Mouse (Mus musculus) naive thymus-derived CD4-positive, alpha-beta T cell, adult 2 months (primary cell): Measurements from ENCODE around the gene Treml2.
A peak's percentile ranks its signal among the peaks of the same experiment; 100 is the strongest.

ENCODE experiments used
- DNase-seq: peaks from one replicate; pipeline ENCODE4 v3.0.0-alpha.2; 2011; ENCODE audit warnings: low read depth

Gene Treml2

DNA sequence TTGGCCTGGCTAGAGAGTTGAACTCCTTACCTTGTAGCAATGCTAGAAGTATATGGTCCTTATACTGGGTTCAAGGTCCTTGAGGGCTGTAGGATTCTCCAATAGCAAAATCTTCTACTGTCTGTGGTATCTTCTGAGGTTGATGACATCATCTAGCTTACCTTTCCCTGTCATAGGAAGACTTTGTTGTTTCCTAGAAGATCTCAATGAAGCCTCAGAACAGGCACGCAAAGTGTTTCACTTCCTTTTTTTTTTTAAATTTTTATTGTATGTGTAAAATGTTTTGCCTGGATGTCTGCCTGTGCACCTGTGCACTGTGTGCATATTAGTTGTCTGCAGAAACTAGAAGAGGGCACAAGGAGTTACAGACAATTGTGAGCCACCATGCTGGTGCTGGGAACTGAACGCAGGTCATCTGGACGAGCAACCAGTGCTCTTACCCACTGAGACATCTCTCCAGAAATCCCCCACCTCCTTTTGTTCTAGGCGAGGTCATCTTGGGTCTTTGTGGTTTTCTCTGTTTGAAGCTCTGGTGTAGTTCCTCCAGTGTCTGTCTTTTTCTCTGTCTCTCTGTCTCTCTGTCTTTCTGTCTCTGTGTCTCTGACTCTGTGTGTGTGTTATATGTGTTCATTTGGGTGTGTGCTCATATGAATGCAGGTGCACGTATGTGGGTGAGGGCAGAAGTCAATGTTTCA lies 5.7 kb upstream of the Treml2 start:
- DNase-seq: peak; percentile 61

GRCm38 (mm10) chr17:48299756-48300155 lies 458 bp downstream of the Treml2 start:
- peak; percentile 61 for DNase-seq

DNA sequence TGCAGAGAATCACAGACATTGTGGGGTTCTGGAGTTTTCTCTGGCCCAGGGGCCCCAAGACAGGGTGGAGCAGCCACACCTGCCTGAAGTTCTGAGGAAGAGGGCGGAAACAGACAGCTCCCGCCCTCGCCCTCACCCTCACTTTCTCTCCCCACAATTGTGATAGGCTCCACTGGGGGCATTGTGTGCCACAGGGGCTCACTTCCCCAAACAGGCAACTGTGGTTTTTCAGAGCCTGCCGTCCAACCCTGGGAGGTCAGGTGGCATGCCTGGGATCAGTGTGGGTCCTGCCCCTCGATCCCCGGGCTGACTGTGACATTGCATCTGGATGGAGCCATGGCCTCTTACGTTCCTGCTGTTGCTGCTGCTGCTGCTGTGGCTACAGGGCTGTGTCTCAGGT lies 901 bp downstream of the Treml2 start:
- DNase-seq: peak; percentile 70

GRCm38 (mm10) chr17:48300861-48301260 lies 1.6 kb downstream of the Treml2 start:
- DNase-seq: peak; percentile 70

GRCm38 (mm10) chr17:48301792-48302191 lies 2.5 kb downstream of the Treml2 start:
- no peak for DNase-seq

DNA sequence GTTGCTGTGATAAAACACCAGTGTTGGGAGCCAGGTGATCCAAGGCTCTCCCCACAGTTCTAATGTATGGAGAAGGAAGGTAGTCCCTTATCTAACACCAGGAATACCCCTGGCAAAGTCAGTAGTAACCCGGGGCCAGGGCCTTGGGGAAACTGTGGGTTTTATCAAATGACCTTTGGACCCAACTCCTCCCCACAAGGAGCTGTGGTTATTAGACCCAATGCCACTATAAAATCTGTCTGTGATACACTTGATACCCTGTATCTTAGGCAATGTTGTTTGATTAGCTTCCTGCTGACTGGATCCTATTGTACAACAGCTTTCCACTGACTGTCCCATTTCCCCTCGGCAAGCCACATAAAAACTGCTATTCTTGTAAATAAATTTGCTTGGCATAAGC lies 12.8 kb downstream of the Treml2 start:
- DNase-seq: no peak

DNA sequence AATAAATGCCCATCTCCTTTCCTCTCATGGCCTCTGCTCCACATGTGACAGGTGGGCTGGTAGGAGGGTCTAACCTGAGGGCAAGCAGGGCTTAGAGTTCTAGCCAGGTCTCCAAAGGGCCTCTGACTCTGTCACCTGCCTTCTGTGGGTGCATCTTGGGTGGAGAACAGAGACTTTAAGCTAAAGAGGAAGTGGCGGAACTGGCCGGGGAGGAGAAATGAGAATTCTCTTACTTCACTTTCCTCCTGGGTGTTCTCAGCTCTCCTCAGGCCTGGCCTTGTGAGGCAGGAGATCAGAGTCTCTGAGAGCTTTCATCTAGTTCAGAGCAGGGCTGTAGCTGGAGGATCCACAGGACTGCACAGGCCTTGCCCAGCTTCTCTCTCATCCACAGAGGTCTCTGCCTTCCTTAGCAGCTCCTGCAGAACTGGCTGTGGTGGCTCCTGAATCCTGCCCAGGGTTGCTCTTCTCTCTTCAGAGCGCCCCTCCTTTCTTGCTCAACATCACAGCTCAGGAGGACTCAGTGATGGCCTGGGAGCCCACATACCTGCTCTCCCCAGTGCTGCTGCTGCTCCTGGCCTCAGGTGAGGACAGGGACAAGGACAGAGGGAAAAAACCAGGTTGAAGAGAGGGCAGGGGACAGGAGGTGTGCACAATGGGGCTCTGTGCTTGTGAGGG lies 16.7 kb downstream of the Treml2 start, which contains the start of gene B430306N03Rik:
Gene B430306N03Rik (plus strand): TSS at position 237 of the 675 bp plus-strand sequence.
- peak; percentile 40 for DNase-seq

GRCm38 (mm10) chr17:48318686-48319085 lies 19.4 kb downstream of the Treml2 start:
- DNase-seq: peak; percentile 56

GRCm38 (mm10) chr17:48321279-48321678 lies 22.0 kb downstream of the Treml2 start:
- DNase-seq: no peak

DNA sequence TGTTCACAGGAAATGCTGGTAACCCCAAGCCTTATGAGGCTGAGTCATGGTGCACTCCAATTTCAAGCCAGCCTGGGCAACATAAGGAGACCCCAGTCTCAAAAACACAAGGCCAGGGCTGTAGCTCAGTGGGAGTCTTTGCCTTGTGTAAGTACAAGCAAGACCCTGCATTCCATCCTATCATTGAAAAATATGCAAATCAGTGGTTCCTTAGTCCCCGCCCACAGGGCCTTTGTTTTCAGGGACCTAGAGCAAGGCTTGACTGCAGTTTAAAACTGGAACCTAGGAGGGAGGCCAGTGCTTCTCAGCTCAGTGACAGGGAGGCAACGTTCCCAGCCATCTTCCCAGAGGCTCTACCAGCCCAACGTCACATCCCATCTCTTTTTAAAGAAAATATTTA lies 23.9 kb downstream of the Treml2 start:
- DNase-seq: no peak

- DNase-seq: no peak
These were observed 25.0 kb downstream of the Treml2 start for GRCm38 (mm10) chr17:48324258-48324657.

- no peak for DNase-seq
These were observed 25.8 kb downstream of the Treml2 start for GRCm38 (mm10) chr17:48325093-48325492.

GRCm38 (mm10) chr17:48325638-48326037 lies 26.3 kb downstream of the Treml2 start:
- DNase-seq: peak; percentile 55

GRCm38 (mm10) chr17:48326656-48327055 lies 27.4 kb downstream of the Treml2 start:
- no peak for DNase-seq

DNA sequence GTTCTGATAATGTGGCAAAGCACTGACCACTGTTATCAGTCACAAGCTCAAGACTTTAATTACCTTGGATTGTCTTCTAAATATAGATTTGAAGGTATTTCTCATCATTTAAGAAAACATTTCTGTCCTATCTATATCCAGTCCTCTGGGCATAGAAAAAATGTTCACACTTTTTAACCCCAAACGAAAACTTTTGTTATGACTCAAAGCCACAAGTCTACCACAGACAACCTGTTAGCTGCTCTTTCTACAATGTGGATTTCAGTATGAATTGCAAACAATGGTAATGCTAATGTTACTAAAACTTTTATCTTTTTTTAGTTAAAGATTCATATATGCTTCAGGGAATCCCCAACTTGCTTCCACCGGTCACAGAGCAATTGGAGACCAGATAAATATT lies 33.2 kb downstream of the Treml2 start:
- DNase-seq: no peak

GRCm38 (mm10) chr17:48334186-48334585 lies 34.9 kb downstream of the Treml2 start:
- DNase-seq: no peak

- DNase-seq: peak; percentile 87
These were observed 37.6 kb downstream of the Treml2 start for GRCm38 (mm10) chr17:48336857-48337256.

DNA sequence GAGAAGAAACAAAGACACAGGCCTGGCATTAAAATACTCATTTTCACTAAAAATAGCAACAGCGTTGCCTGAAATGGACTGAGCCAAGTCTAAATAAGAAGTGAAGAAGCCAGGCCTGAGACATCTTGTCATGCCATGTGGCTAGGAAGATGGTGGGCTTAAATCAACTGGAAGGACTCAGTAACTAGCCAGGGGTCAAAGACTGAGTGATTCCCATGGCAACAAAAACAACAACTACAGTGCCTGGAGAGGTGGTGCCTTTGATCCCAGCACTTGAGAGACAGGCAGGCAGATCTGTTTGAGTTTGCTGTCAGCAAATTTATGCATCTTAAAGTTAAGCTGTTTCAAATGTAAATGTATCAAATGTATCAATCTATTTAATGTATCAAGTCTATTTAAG lies 41.0 kb downstream of the Treml2 start:
- DNase-seq: no peak

- DNase-seq: no peak
These were observed 42.6 kb downstream of the Treml2 start for GRCm38 (mm10) chr17:48341947-48342346.

DNA sequence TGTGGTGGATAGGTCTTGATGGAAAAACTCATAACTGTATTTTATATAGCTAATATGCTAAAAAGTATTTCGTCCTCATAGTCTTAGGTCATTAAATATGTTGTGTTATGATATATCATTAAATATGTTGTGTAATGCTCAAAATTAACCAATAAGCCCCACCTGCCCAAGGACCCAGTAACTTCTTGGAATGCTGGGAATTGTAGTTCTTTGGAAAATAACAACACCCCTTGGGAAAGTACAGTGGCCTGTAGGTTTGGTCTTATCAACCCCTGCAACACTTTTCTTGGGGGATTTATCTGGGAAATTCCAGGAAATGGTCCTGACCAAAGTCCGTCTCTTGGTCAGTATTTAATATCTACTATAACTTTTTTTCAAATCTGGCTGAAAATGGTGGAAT lies 43.8 kb downstream of the Treml2 start:
- DNase-seq: no peak

DNA sequence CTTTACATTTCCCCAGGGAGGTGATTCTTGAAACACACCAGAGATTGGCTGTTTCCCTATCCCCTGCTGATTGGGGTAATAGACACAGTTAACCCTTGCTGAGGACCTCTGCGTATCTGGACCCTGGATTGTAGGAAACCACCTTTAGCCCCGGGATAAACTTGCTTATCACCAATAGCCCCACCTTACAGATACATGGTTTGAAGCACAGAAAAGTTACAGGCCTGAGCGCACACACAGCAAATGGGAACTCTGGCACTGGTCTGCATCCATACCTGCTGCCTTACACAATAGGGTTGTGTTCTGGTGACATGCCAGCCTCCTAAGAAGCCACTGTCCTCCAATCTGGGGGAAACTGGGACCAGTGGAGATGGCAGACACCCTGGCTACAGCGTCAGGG lies 46.5 kb downstream of the Treml2 start:
- no peak for DNase-seq

GRCm38 (mm10) chr17:48346231-48346630 lies 46.9 kb downstream of the Treml2 start, which contains the start of gene Trem2:
Gene Trem2, plus strand, starts transcription at chr17:48346401.
- DNase-seq: no peak

DNA sequence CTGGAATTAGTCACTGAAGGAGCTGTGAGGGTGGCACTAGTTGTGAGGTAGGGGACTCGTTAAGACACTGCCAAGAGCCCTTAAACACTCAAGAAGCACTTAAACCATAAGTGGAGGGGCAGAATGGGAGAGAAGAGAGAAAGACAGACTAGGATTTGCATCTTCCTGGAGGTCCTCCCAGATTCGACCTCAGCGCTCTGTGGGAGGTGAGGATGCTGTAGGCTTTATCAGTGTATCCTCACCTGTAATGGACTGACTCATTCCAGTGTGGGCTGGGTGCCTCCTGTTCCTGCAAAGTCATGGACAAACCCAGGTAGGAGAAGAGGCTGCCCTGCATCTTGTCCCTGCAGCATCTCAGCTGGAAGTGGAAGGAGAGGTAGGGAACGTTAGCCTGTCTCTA lies 47.5 kb downstream of the Treml2 start:
- no peak for DNase-seq

- DNase-seq: no peak
These were observed 48.0 kb downstream of the Treml2 start for GRCm38 (mm10) chr17:48347287-48347686.
